Mouse (Mus musculus) liver, adult (tissue): ENCODE measurements around the gene Gm5771.
"Not testable (repeated sequence)": the region's sequence is repeated elsewhere in the genome, so short reads cannot be mapped to it uniquely, and the experiment has no call there.

Experiments used
- GATA4 ChIP-seq: IDR thresholded peaks from 2 replicates; pipeline ENCODE4 v1.6.1; 2014; ENCODE audit warnings: mild to moderate bottlenecking, low read length; ENCODE audit not compliant: insufficient replicate concordance

Gm5771 gene

DNA sequence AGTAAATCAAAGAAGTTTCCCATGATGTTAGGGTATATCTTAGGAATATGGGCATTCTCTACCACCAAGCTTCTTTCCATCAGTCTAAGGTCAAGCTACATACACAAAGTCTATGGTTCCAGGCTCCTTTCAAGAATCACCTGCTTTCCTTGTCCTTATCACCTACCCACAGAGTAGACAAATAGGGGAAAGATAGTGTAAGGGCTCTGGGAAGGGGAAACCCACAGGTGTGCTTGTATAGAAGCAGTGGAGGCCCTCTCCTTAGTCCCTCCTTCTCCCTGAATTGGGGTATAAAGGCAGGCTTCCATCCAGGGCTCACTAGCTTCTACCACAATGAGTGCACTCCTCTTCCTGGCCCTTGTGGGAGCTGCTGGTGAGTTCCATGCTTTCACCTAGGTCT, at the start of gene Gm5771:
Gene Gm5771, plus strand, starts transcription at position 301 of the 400 bp plus-strand sequence.
- TF ChIP-seq GATA4, result not testable (repeated sequence)

DNA sequence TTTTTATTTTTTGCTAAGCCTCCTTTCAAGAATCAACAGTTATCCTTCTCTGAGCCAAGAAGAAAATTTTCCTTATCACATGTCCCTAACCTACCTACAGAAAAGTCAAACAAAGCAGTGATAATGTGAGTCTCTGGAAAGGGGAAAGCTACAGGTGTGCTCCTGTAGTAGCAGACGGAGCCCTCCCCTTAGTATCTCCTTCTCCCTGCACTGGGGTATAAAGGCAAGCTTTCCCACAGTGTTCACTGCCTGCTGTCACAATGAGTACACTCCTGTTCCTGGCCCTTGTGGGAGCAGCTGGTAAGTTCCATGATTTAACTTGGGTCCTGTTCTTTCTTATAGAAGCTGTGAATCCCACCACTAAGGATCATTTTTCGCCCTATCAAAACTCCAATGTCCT, 38.2 kb upstream of the Gm5771 start, which contains the start of gene Try10:
Gene Try10, plus strand, starts transcription at position 174 of the 400 bp plus-strand sequence.
- TF ChIP-seq GATA4, result no peak

DNA sequence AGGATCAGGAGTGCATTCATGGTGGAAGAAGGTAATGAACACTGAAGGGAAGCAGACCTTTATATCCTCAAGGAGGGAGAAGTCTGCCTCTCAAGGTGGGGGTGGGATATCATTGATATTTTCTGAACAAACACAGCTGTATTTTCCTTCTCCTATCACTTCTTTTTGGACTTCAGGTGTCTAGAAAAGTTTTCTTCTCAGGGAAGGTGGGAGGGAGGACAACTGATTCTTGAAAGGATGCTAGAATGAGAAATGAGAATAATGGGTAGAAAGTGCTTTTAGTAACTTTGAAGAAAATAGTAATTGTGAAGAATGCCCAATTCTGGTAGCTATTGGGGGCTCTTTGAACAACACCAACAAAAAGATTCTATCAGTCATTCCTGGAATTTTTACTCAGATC, 14.6 kb upstream of the Gm5771 start, which contains the start of gene Prss3:
Gene Prss3, minus strand, starts transcription at position 101 of the 400 bp plus-strand sequence.
- not testable (repeated sequence) for TF ChIP-seq GATA4

DNA sequence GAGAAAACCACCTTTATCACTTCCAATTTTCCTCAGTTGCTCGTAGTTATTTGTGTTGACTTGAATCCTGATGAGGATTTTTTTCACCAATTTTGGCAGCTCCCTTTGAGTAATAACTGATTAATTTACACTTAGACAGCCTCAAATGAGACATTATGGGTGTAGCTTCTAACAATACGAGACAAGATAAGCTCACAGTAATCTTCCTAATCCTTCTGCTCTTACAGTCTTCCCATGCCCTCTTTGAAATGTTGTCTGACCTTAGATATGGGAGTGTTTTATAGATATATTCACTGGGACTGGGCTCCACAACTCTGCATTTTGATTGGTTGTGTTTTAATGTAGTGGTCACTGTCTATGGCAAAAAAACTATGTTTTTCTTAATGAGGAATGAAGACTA, 5.4 kb upstream of the Gm5771 start:
- TF ChIP-seq GATA4, result no peak

DNA sequence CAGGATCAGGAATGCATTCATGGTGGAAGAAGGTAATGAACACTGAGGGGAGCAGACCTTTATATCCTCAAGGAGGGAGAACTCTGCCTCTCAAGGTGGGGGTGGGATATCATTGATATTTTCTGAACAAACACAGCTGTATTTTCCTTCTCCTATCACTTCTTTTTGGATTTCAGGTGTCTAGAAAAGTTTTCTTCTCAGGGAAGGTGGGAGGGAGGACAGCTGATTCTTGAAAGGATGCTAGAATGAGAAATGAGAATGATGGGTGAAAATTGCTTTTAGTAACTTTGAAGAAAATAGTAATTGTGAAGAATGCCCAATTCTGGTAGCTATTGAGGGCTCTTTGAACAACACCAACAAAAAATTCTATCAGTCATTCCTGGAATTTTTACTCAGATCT, 53.9 kb downstream of the Gm5771 start, which contains the start of gene Gm10334:
Gene Gm10334, minus strand, starts transcription at position 101 of the 400 bp plus-strand sequence.
- not testable (repeated sequence) for TF ChIP-seq GATA4
